Mouse (Mus musculus): Measurements from ENCODE around the gene Orc5.

- no peak for TF ChIP-seq SIN3A (IDR thresholded peaks at IDR 0.05; ENCODE audit: low read length)
- TF ChIP-seq CTCF (IDR thresholded peaks at IDR 0.05 in 2 of 3, conservative IDR thresholded peaks at IDR 0.05 in 1 of 3; ENCODE audit: control insufficient read depth in 1 of 3, insufficient read depth in 1 of 3, low read depth in 2 of 3, low read length in 3 of 3, poor library complexity in 1 of 3, severe bottlenecking in 1 of 3): no peak
- no peak for TF ChIP-seq EP300 (IDR thresholded peaks at IDR 0.05; ENCODE audit: low read depth in 1 of 2, low read length in 2 of 2)
Measured at GRCm38 (mm10) chr5:22578011-22578410, 27.8 kb upstream of the Orc5 start.
